In genomic region chr16:44494441-44495108, GRCm38 (mm10) we compare ENCODE assay signal across 9 mouse cellular contexts.
DNase-seq lines count a peak whose midpoint lies in the region; ATAC-seq and TF ChIP-seq lines count a peak whose summit lies in the region.
"Had no signal": no experiment of that assay in that cellular context is flagged by ENCODE, and none has a peak within 500 bp of the region (broad histone marks: within the 10 kb centered on the region; RNA-seq: fewer than 3 reads in every experiment).

No protein-coding gene starts in this region.

- no peak for ATAC-seq in intestine, postnatal 0 days
- no peak for ATAC-seq in intestine, embryonic 15.5 days
- ATAC-seq in hindbrain, postnatal 0 days: peak; percentile 81
- ATAC-seq in midbrain, embryonic 14.5 days (ENCODE audit: low FRiP score, low TSS enrichment): peak; percentile 38; the same call in 1 of the 2 replicates
- ATAC-seq: Patski had no signal

- DNase-seq in embryo, embryonic 11.5 days (ENCODE audit: low read depth, low spot score): peak; percentile 55
- DNase-seq in hindbrain, postnatal 0 days (ENCODE audit: low spot score): peak; percentile 67
- no peak for DNase-seq in midbrain, embryonic 14.5 days
- no peak for DNase-seq in layer of hippocampus, postnatal 36 days
- DNase-seq in gastrocnemius, postnatal 14 days: no peak
- DNase-seq in gastrocnemius, adult 18-20 months (ENCODE audit: low spot score): no peak

- H3K27ac ChIP-seq in intestine, postnatal 0 days (ENCODE audit: low read depth, low read length): peak overlapping the region; percentile 21; the same call in 1 of the 2 replicates
- H3K27ac ChIP-seq in intestine, embryonic 15.5 days: no peak overlapping the region
- peak overlapping the region; percentile 74 for H3K27ac ChIP-seq in hindbrain, postnatal 0 days
- H3K27ac ChIP-seq in midbrain, embryonic 14.5 days (replicated peaks; ENCODE audit: low read depth, low read length): peak overlapping the region; percentile 41

- 52% methylated on average over 8 of the region's 8 CpGs for WGBS in intestine, postnatal 0 days
- WGBS in intestine, embryonic 15.5 days: 47% methylated on average over 8 of the region's 8 CpGs
- WGBS in hindbrain, postnatal 0 days: 27% methylated on average over 8 of the region's 8 CpGs
- WGBS in midbrain, embryonic 14.5 days: 56% methylated on average over 8 of the region's 8 CpGs

- H3K27me3 ChIP-seq in intestine, postnatal 0 days (replicated peaks; ENCODE audit: control insufficient read depth, insufficient read depth, low read length): no peaks in the 10 kb centered on the region
- no peaks in the 10 kb centered on the region for H3K27me3 ChIP-seq in intestine, embryonic 15.5 days (replicated peaks)
- no peaks in the 10 kb centered on the region for H3K27me3 ChIP-seq in hindbrain, postnatal 0 days (ENCODE audit: insufficient read depth, low read length)
- no peaks in the 10 kb centered on the region for H3K27me3 ChIP-seq in midbrain, embryonic 14.5 days (ENCODE audit: control insufficient read depth, insufficient read depth, low read length)
- H3K27me3 ChIP-seq: Patski had no signal

- H3K9me3 ChIP-seq in intestine, postnatal 0 days (ENCODE audit: control insufficient read depth): no peaks in the 10 kb centered on the region
- H3K9me3 ChIP-seq in intestine, embryonic 15.5 days: no peaks in the 10 kb centered on the region
- H3K9me3 ChIP-seq in hindbrain, postnatal 0 days (ENCODE audit: low read length): no peaks in the 10 kb centered on the region
- no peaks in the 10 kb centered on the region for H3K9me3 ChIP-seq in midbrain, embryonic 14.5 days (ENCODE audit: control insufficient read depth, low read length)

- intact Hi-C loops in gastrocnemius, postnatal 14 days (cut with DNase I; ENCODE audit: low total_unique reads): no loop called here

- H3K9ac ChIP-seq in intestine, postnatal 0 days (ENCODE audit: low read depth, low read length): no peak overlapping the region
- H3K9ac ChIP-seq in intestine, embryonic 15.5 days: no peak overlapping the region
- H3K9ac ChIP-seq in hindbrain, postnatal 0 days (replicated peaks; ENCODE audit: low read length): no peak overlapping the region
- no peak overlapping the region for H3K9ac ChIP-seq in midbrain, embryonic 14.5 days (replicated peaks; ENCODE audit: low read length)

- peaks cover 11% of the 10 kb centered on the region; the same call in 1 of the 2 replicates for H3K36me3 ChIP-seq in intestine, postnatal 0 days (ENCODE audit: control insufficient read depth, insufficient read depth)
- H3K36me3 ChIP-seq in intestine, embryonic 15.5 days: peaks cover 16% of the 10 kb centered on the region
- peaks cover 30% of the 10 kb centered on the region for H3K36me3 ChIP-seq in hindbrain, postnatal 0 days (ENCODE audit: insufficient read depth, low read length)
- H3K36me3 ChIP-seq in midbrain, embryonic 14.5 days (ENCODE audit: control insufficient read depth, insufficient read depth, low read length): peaks cover 56% of the 10 kb centered on the region

- H3K4me2 ChIP-seq in intestine, postnatal 0 days (replicated peaks; ENCODE audit: low read depth): no peak overlapping the region
- H3K4me2 ChIP-seq in intestine, embryonic 15.5 days (replicated peaks): no peak overlapping the region
- no peak overlapping the region for H3K4me2 ChIP-seq in hindbrain, postnatal 0 days (ENCODE audit: low read depth, low read length)
- no peak overlapping the region for H3K4me2 ChIP-seq in midbrain, embryonic 14.5 days (ENCODE audit: low read length)

- no peak for TF ChIP-seq CTCF in intestine, postnatal 0 days (IDR thresholded peaks at IDR 0.05; ENCODE audit: low read depth)
- TF ChIP-seq CTCF in hindbrain, postnatal 0 days (IDR thresholded peaks at IDR 0.05; ENCODE audit: low read depth): peak; percentile 16; the same call in 1 of the 2 replicates

- H3K4me1 ChIP-seq in intestine, postnatal 0 days (replicated peaks; ENCODE audit: control insufficient read depth, insufficient read depth, low read length): no peaks in the 10 kb centered on the region
- no peaks in the 10 kb centered on the region for H3K4me1 ChIP-seq in intestine, embryonic 15.5 days (replicated peaks)
- H3K4me1 ChIP-seq in hindbrain, postnatal 0 days (ENCODE audit: insufficient read depth, low read length): 0 out of 2 replicates have a peak, but pooled peaks cover 3% of the 10 kb centered on the region
- H3K4me1 ChIP-seq in midbrain, embryonic 14.5 days (ENCODE audit: control insufficient read depth, insufficient read depth, low read length): 0 out of 2 replicates have a peak, but pooled peaks cover 3% of the 10 kb centered on the region

- no peak overlapping the region for H3K4me3 ChIP-seq in intestine, postnatal 0 days (ENCODE audit: low read depth, low read length)
- no peak overlapping the region for H3K4me3 ChIP-seq in intestine, embryonic 15.5 days (replicated peaks)
- H3K4me3 ChIP-seq in hindbrain, postnatal 0 days (ENCODE audit: low read length): no peak overlapping the region
- no peak overlapping the region for H3K4me3 ChIP-seq in midbrain, embryonic 14.5 days (replicated peaks; ENCODE audit: low read depth, low read length)

Comparison
In these comparisons a context has a peak if more than half of its experiments do, and no peak if none do; other contexts are left out.
1. ATAC-seq: peak in hindbrain, postnatal 0 days (single experiment) and midbrain, embryonic 14.5 days (single experiment); none in intestine, postnatal 0 days (single experiment) and intestine, embryonic 15.5 days (single experiment).
2. DNase-seq: peak in embryo, embryonic 11.5 days (single experiment) and hindbrain, postnatal 0 days (single experiment); none in midbrain, embryonic 14.5 days (single experiment), layer of hippocampus, postnatal 36 days (0 of 2), gastrocnemius, postnatal 14 days (single experiment) and gastrocnemius, adult 18-20 months (single experiment).